Mouse (Mus musculus): ENCODE measurements around the gene Fbxl19. TPM values are rescaled to one million over a fixed set of nuclear protein-coding genes. Genes with fewer than 3 reads are reported as not detected.

Fbxl19 gene
- polyA plus RNA-seq (2015; fragmentation: Nextera tagmentation; extraction: Ambion mirVana) = 2.8 and 3.2 TPM in 2 replicates

DNA sequence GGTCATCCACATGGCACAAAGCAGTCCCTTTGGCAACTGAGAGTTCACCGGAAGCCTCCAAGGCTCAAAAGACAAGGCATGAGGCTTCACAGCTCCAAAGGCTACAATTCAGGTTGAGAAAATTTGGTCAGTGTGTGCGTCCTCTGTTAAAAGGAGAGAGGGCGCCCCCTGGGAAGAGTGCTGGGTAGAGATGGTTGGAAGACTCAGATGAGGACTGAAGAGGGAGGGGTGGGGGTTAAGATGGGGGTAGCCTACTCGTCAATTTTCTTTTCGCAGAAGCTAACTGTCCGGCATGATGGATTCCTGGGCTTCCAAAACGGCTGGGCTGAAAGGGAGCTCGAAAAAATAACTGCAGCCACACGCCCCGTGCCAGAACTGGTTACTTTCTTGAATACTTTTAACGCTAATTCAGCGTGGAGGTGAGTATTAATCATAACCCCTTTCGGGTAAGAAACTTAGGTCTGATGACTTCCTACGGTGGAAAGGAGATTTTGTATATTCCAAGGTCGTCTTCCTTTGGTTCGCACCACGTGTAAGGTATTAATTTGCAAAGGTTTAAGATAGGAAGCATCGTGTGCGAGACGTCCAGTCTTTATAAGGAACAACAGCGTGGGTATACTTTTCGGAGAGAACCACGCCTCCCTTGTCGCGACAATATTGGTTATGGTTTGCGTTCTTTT lies at the start of gene Fbxl19:
Fbxl19 (plus strand) TSS at position 178 of the 680 bp plus-strand sequence.
- H3K27ac ChIP-seq (ENCODE audit: low read length) = peak within 1 kb of the TSS; percentile 91
- peaks cover 12% of the 10 kb centered on the region for H3K4me1 ChIP-seq (ENCODE audit: control insufficient read depth, insufficient read depth, low read length)
- H3K4me2 ChIP-seq (ENCODE audit: low read depth, low read length) = peak within 1 kb of the TSS; percentile 80
- no peaks in the 10 kb centered on the region for H3K9me3 ChIP-seq (replicated peaks; ENCODE audit: control insufficient read depth, low read length)
- H3K27me3 ChIP-seq (ENCODE audit: control insufficient read depth, insufficient read depth, low read length) = no peaks in the 10 kb centered on the region
- WGBS = under 1% methylated on average over 26 of the region's 26 CpGs
- H3K4me3 ChIP-seq (replicated peaks; ENCODE audit: low read length) = peak within 1 kb of the TSS; percentile 81
- peaks cover under 1% of the 10 kb centered on the region; the same call in 1 of the 2 replicates for H3K36me3 ChIP-seq (ENCODE audit: control insufficient read depth, insufficient read depth, low read length)
- ATAC-seq (ENCODE audit: insufficient read depth, low FRiP score) = no peak
- H3K9ac ChIP-seq (ENCODE audit: low read length) = peak within 1 kb of the TSS; percentile 85

DNA sequence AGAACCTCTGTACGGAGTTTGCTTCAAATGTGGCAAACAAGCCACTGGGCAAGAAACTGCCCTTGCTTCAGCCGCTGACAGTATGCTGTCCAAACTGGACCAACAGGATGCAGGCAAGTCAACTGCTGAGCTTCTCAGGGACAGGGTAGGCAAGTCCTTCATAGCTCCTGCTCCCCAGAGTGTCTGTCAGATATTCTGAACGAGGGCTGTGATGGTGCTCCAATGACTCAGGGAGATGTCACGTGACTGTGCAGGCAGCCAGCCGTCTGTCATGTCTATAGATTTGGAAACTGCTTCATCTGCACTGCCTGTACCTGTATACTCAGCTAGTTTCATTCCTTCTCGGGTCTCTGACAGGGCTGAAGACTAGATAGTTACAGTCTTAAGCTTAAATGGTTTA lies 45.4 kb upstream of the Fbxl19 start:
- Histone ChIP-seq H3K4me2 (ENCODE audit: low read depth, low read length) (no peak overlapping the region), H3K9me3 (replicated peaks; ENCODE audit: control insufficient read depth, low read length) (no peaks in the 10 kb centered on the region), H3K9ac (ENCODE audit: low read length) (no peak overlapping the region), H3K4me3 (replicated peaks; ENCODE audit: low read length) (no peak overlapping the region), H3K36me3 (ENCODE audit: control insufficient read depth, insufficient read depth, low read length) (peaks cover 4% of the 10 kb centered on the region; the same call in 1 of the 2 replicates), H3K27ac (ENCODE audit: low read length) (no peak overlapping the region), H3K4me1 (ENCODE audit: control insufficient read depth, insufficient read depth, low read length) (no peaks in the 10 kb centered on the region), H3K27me3 (ENCODE audit: control insufficient read depth, insufficient read depth, low read length) (no peaks in the 10 kb centered on the region)
- ATAC-seq (ENCODE audit: insufficient read depth, low FRiP score) = no peak
- 77% methylated on average over 6 of the region's 6 CpGs for WGBS

DNA sequence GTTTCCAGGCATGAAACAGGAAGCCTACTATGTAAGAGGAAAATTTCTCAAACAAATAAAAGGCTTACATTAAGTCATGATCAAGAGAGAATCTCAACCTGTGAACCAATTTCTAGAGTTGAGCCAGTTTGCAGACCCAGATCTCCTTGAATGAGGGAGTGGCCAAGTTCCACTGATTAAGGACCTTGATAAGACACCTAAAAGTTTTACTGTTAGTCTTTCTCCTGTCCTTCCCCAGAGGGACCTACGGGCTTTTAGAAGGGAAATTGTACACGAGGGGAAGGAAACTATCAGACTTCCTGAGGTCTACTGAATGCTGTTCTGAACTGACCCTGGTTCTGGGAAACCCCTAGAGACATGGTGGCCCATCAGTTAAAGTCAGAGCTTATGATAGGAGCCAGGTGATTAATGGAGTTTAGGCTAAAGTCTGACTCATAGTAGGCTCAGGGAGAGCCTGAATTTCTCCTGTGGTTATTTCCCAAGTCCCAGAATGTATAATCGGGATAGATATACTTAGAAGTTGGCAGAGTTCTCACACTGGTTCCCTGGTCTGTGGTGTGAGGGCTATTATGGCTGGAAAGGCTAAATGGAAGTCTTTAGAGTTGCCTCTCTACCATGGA lies 43.5 kb upstream of the Fbxl19 start:
- Histone ChIP-seq H3K36me3 (ENCODE audit: control insufficient read depth, insufficient read depth, low read length) (peaks cover 4% of the 10 kb centered on the region; the same call in 1 of the 2 replicates), H3K4me3 (replicated peaks; ENCODE audit: low read length) (no peak overlapping the region), H3K4me2 (ENCODE audit: low read depth, low read length) (no peak overlapping the region), H3K9me3 (replicated peaks; ENCODE audit: control insufficient read depth, low read length) (no peaks in the 10 kb centered on the region), H3K4me1 (ENCODE audit: control insufficient read depth, insufficient read depth, low read length) (no peaks in the 10 kb centered on the region), H3K9ac (ENCODE audit: low read length) (no peak overlapping the region), H3K27ac (ENCODE audit: low read length) (no peak overlapping the region), H3K27me3 (ENCODE audit: control insufficient read depth, insufficient read depth, low read length) (no peaks in the 10 kb centered on the region)
- ATAC-seq (ENCODE audit: insufficient read depth, low FRiP score) = no peak
- 67% methylated on average over 3 of the region's 3 CpGs for WGBS

DNA sequence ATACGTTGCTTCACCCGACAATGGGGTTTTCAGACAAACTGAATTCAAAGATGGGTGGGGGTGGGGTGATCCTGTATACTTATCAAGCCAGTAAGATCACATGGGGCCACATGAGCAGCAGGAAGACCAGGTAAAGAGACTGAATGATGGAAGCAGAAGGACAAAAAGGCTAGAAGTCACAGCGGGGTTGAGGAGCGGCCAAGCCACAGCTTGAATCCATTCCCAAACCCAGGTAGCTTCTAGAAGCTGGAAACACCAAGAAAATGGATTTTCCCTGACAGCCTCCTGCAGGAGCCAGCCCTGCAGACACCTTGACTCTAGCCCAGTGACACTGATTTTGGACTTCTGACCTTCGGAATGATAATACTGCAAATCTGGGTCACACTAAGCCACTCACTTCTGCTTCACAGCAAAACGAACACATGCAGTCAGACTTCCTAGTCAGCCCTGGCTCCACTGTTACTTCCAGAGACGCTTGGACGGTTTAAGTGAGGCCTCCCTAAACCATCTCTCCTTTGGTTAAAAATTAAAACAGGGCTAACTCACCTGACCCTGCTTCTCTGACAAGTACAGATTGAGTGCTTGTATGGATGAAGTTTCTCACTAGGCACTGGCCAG lies 40.7 kb upstream of the Fbxl19 start:
- WGBS = 84% methylated on average over 8 of the region's 8 CpGs
- H3K27me3 ChIP-seq (ENCODE audit: control insufficient read depth, insufficient read depth, low read length) = no peaks in the 10 kb centered on the region
- H3K9me3 ChIP-seq (replicated peaks; ENCODE audit: control insufficient read depth, low read length) = no peaks in the 10 kb centered on the region
- H3K4me3 ChIP-seq (replicated peaks; ENCODE audit: low read length) = no peak overlapping the region
- no peak overlapping the region for H3K27ac ChIP-seq (ENCODE audit: low read length)
- peaks cover 13% of the 10 kb centered on the region for H3K4me1 ChIP-seq (ENCODE audit: control insufficient read depth, insufficient read depth, low read length)
- no peak for ATAC-seq (ENCODE audit: insufficient read depth, low FRiP score)
- H3K36me3 ChIP-seq (ENCODE audit: control insufficient read depth, insufficient read depth, low read length) = peaks cover 4% of the 10 kb centered on the region; the same call in 1 of the 2 replicates
- H3K4me2 ChIP-seq (ENCODE audit: low read depth, low read length) = no peak overlapping the region
- no peak overlapping the region for H3K9ac ChIP-seq (ENCODE audit: low read length)

DNA sequence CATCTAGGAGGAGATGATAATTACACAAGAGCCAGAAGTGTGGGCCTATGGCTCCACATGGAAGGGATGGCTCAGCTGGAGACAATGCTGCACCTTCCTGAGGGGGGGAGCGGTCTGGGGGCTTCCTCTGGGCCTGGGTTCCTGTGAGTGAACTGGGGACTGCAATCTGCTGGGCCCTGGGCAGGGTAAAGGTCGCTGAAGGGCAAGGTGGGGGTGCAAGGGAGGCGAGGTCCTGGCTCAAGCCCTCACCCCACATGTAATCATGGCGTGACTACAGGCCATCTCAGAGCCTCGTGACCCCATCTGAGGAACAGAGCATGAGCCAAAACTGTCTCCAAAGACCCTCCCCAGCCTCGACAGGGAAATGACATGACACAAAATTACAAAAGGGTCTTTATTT lies 39.7 kb upstream of the Fbxl19 start:
- no peak overlapping the region for H3K4me2 ChIP-seq (ENCODE audit: low read depth, low read length)
- H3K27me3 ChIP-seq (ENCODE audit: control insufficient read depth, insufficient read depth, low read length) = no peaks in the 10 kb centered on the region
- no peak overlapping the region for H3K9ac ChIP-seq (ENCODE audit: low read length)
- peaks cover 16% of the 10 kb centered on the region for H3K4me1 ChIP-seq (ENCODE audit: control insufficient read depth, insufficient read depth, low read length)
- no peak overlapping the region for H3K4me3 ChIP-seq (replicated peaks; ENCODE audit: low read length)
- H3K27ac ChIP-seq (ENCODE audit: low read length) = no peak overlapping the region
- WGBS = 81% methylated on average over 6 of the region's 6 CpGs
- ATAC-seq (ENCODE audit: insufficient read depth, low FRiP score) = no peak
- H3K36me3 ChIP-seq (ENCODE audit: control insufficient read depth, insufficient read depth, low read length) = no peaks in the 10 kb centered on the region
- H3K9me3 ChIP-seq (replicated peaks; ENCODE audit: control insufficient read depth, low read length) = no peaks in the 10 kb centered on the region

DNA sequence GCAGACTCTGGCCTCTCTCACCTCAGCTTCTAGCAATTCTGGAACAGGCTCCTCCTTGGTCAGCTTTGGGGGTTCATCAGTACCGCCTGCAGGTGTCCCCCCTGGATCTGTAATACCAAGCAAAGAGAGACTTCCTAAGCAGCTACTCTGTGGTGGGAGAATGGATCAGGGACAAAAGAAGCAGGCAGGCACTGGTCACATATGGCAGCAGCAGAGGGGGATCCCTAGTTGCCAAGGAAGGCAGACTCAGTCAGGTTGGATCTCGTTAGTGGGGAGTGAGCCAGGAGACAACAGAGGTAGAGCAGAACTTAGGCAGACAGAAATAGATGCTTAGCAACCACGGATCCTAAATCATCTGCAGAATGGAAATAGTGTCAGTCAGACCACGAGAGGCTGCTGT lies 38.6 kb upstream of the Fbxl19 start:
- 70% methylated on average over 4 of the region's 4 CpGs for WGBS
- Histone ChIP-seq H3K4me2 (ENCODE audit: low read depth, low read length) (no peak overlapping the region), H3K27me3 (ENCODE audit: control insufficient read depth, insufficient read depth, low read length) (no peaks in the 10 kb centered on the region), H3K9ac (ENCODE audit: low read length) (no peak overlapping the region), H3K4me1 (ENCODE audit: control insufficient read depth, insufficient read depth, low read length) (peaks cover 16% of the 10 kb centered on the region), H3K36me3 (ENCODE audit: control insufficient read depth, insufficient read depth, low read length) (no peaks in the 10 kb centered on the region), H3K27ac (ENCODE audit: low read length) (no peak overlapping the region), H3K4me3 (replicated peaks; ENCODE audit: low read length) (no peak overlapping the region), H3K9me3 (replicated peaks; ENCODE audit: control insufficient read depth, low read length) (no peaks in the 10 kb centered on the region)
- ATAC-seq (ENCODE audit: insufficient read depth, low FRiP score) = no peak

DNA sequence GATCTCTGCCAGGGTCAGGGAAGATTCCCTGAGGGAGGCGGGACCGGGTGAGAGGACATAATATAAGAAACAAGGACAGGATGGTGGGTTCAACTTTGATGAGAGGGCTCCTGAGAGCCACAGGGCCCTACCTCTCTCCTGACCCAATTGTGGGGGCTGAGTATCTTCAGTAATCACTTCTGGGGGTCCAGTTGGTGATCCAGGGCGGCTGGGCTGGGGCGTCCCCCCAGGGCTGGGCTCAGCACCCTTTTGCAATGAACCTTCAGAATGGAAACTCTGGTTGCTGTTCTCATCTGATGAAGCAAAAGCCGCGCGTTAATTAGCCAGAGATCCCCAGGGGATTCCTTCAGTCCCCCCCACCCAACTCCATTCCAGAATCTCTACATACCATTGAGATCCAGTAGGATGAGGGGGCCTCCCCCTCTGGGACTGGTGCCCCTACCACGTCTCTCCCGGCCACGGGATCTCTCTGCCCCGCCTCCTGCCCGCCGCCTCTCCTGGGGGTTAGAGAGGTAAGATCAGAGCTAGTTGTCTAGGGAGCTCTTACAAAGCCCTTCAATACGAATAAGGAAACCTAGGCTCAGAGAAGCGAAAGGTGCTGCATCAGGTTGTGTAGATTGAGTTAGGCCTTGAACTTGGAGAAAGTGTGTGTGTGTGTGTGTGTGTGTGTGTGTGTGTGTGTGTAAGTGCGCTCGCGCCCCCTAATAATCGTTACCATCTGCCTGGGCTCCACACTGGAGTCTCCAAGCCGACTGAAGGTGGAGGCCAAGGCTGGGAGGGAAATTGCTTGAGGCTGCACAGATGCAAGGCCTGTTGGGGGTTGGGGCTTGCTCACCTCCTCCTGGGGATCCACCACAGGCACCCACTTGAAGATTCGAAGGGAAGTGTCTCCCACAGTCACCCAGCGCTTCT lies 37.0 kb upstream of the Fbxl19 start:
- peak overlapping the region; percentile 98 for H3K27ac ChIP-seq (ENCODE audit: low read length)
- ATAC-seq (ENCODE audit: insufficient read depth, low FRiP score) = no peak
- H3K4me3 ChIP-seq (replicated peaks; ENCODE audit: low read length) = peak overlapping the region; percentile 72
- peak overlapping the region; percentile 82 for H3K4me2 ChIP-seq (ENCODE audit: low read depth, low read length)
- peaks cover 27% of the 10 kb centered on the region for H3K4me1 ChIP-seq (ENCODE audit: control insufficient read depth, insufficient read depth, low read length)
- H3K9ac ChIP-seq (ENCODE audit: low read length) = peak overlapping the region; percentile 87
- H3K36me3 ChIP-seq (ENCODE audit: control insufficient read depth, insufficient read depth, low read length) = no peaks in the 10 kb centered on the region
- H3K9me3 ChIP-seq (replicated peaks; ENCODE audit: control insufficient read depth, low read length) = no peaks in the 10 kb centered on the region
- H3K27me3 ChIP-seq (ENCODE audit: control insufficient read depth, insufficient read depth, low read length) = no peaks in the 10 kb centered on the region
- 24% methylated on average over 22 of the region's 22 CpGs for WGBS

DNA sequence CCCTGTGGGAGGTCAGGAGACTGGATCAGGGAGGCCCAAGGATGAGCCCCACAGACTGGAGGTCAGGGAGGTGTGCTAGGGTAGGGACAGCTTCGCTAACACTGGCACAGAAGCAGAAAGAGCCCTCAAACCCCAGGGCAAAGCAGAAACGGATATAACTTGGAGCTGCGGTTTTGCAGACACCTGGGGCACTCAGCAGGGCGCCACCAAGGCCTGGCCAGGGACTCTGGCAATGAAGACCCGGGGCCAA lies 36.5 kb upstream of the Fbxl19 start:
- ATAC-seq (ENCODE audit: insufficient read depth, low FRiP score) = peak; percentile 0; the same call in 1 of the 2 replicates

More for the DNA sequence above, 36.5 kb upstream of the Fbxl19 start:
- peak overlapping the region; percentile 72 for H3K4me3 ChIP-seq (replicated peaks; ENCODE audit: low read length)
- under 1% methylated on average over 5 of the region's 5 CpGs for WGBS
- H3K36me3 ChIP-seq (ENCODE audit: control insufficient read depth, insufficient read depth, low read length) = no peaks in the 10 kb centered on the region
- peak overlapping the region; percentile 82 for H3K4me2 ChIP-seq (ENCODE audit: low read depth, low read length)
- peak overlapping the region; percentile 87 for H3K9ac ChIP-seq (ENCODE audit: low read length)
- peaks cover 32% of the 10 kb centered on the region for H3K4me1 ChIP-seq (ENCODE audit: control insufficient read depth, insufficient read depth, low read length)
- H3K27me3 ChIP-seq (ENCODE audit: control insufficient read depth, insufficient read depth, low read length) = no peaks in the 10 kb centered on the region
- H3K9me3 ChIP-seq (replicated peaks; ENCODE audit: control insufficient read depth, low read length) = no peaks in the 10 kb centered on the region
- H3K27ac ChIP-seq (ENCODE audit: low read length) = peak overlapping the region; percentile 98
